In the genomic region with DNA sequence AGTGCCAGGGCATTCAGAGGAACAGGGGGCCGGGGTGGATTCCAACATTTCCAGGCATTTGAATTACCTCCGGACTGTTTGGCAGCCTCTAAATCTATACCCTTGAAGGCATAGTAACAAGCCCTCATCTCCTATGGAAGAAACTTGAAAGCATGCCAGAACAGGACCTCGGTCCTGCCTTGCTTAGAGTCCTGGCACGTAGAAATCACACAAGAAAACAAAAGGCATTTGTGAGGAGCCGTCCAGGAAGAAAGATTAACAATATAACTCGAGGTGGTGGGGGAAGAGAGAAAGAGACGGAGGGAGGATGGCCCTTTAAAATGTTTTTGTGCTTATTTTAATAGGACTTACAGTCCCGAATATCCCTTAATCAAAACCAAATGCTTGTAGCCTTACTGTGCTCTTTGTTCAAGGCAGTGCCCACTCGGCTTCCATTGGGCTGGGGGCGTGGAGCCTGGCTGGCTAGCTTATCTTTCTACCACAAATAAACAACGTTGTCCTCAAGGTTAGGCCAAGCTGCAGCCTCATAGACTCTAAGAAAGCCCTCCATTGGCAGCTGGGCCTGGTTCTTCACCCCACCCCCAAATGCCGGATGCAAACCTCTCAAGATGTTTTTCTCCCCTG, we compare ENCODE assay signal across 10 mouse cellular contexts.
DNase-seq lines count a peak whose midpoint lies in the region; ATAC-seq and TF ChIP-seq lines count a peak whose summit lies in the region.
"Had no signal": no experiment of that assay in that cellular context is flagged by ENCODE, and none has a peak within 500 bp of the region (broad histone marks: within the 10 kb centered on the region; RNA-seq: fewer than 3 reads in every experiment).

No protein-coding gene starts in this region.

- H3K27me3 ChIP-seq in neural tube, embryonic 11.5 days (ENCODE audit: control insufficient read depth, insufficient read depth, low read length) = no peaks in the 10 kb centered on the region
- H3K27me3 ChIP-seq in forebrain, embryonic 10.5 days (ENCODE audit: poor library complexity, severe bottlenecking) = no peaks in the 10 kb centered on the region
- no peaks in the 10 kb centered on the region for H3K27me3 ChIP-seq in limb, embryonic 11.5 days (ENCODE audit: control insufficient read depth, insufficient read depth, low read length)
- no peaks in the 10 kb centered on the region for H3K27me3 ChIP-seq in stomach, postnatal 0 days (ENCODE audit: control insufficient read depth, insufficient read depth, low read length)

- 38% methylated on average over 12 of the region's 12 CpGs for WGBS in neural tube, embryonic 11.5 days
- 50% methylated on average over 12 of the region's 12 CpGs for WGBS in forebrain, embryonic 10.5 days
- 33% methylated on average over 12 of the region's 12 CpGs for WGBS in limb, embryonic 11.5 days
- WGBS in stomach, postnatal 0 days = 27% methylated on average over 12 of the region's 12 CpGs

- H3K27ac ChIP-seq in neural tube, embryonic 11.5 days (ENCODE audit: low read depth, low read length) = no peak overlapping the region
- H3K27ac ChIP-seq in forebrain, embryonic 10.5 days = peak overlapping the region; percentile 77
- H3K27ac ChIP-seq in limb, embryonic 11.5 days (replicated peaks; ENCODE audit: low read depth, low read length) = 0 out of 2 replicates have a peak overlapping the region, but pooled peaks have one; percentile 54
- H3K27ac ChIP-seq in stomach, postnatal 0 days (replicated peaks) = no peak overlapping the region

- peak; percentile 41 for DNase-seq in neural tube, embryonic 11.5 days (ENCODE audit: low spot score)
- DNase-seq in neural tube, embryonic 10.5 days (ENCODE audit: extremely low spot score, low spot score) = no peak
- no peak for DNase-seq in forebrain, embryonic 10.5 days (ENCODE audit: extremely low spot score, low spot score)
- DNase-seq in limb, embryonic 11.5 days (ENCODE audit: low spot score) = peak; percentile 50
- no peak for DNase-seq in stomach, postnatal 0 days (ENCODE audit: low spot score)
- DNase-seq in gastrocnemius, postnatal 14 days = no peak
- DNase-seq in right cerebral cortex, postnatal 25 days = no peak
- no peak for DNase-seq in cerebellum, postnatal 36 days
- DNase-seq: layer of hippocampus, postnatal 36 days; thymus, postnatal 14 days had no signal

- intact Hi-C loops in gastrocnemius, postnatal 14 days (cut with DNase I; ENCODE audit: low total_unique reads) = no loop called here

- no peaks in the 10 kb centered on the region for H3K4me1 ChIP-seq in neural tube, embryonic 11.5 days (ENCODE audit: control insufficient read depth, insufficient read depth, low read length)
- peaks cover 37% of the 10 kb centered on the region for H3K4me1 ChIP-seq in forebrain, embryonic 10.5 days
- 0 out of 2 replicates have a peak, but pooled peaks cover 3% of the 10 kb centered on the region for H3K4me1 ChIP-seq in limb, embryonic 11.5 days (ENCODE audit: control insufficient read depth, insufficient read depth, low read length)
- H3K4me1 ChIP-seq in stomach, postnatal 0 days (replicated peaks; ENCODE audit: control insufficient read depth, insufficient read depth) = peaks cover 6% of the 10 kb centered on the region; the same call in 1 of the 2 replicates

- no peak for TF ChIP-seq CTCF in stomach, postnatal 0 days (IDR thresholded peaks at IDR 0.05; ENCODE audit: low read depth)

- no peak overlapping the region for H3K4me2 ChIP-seq in neural tube, embryonic 11.5 days (ENCODE audit: low read depth)
- no peak overlapping the region for H3K4me2 ChIP-seq in limb, embryonic 11.5 days (ENCODE audit: low read depth, severe bottlenecking)
- H3K4me2 ChIP-seq in stomach, postnatal 0 days (replicated peaks; ENCODE audit: low read depth) = peak overlapping the region; percentile 11; the same call in 1 of the 2 replicates

- H3K4me3 ChIP-seq in neural tube, embryonic 11.5 days (ENCODE audit: low read depth, low read length) = no peak overlapping the region
- no peak overlapping the region for H3K4me3 ChIP-seq in forebrain, embryonic 10.5 days
- no peak overlapping the region for H3K4me3 ChIP-seq in limb, embryonic 11.5 days (ENCODE audit: low read depth, low read length)
- no peak overlapping the region for H3K4me3 ChIP-seq in stomach, postnatal 0 days (ENCODE audit: low read depth, low read length)

- H3K9ac ChIP-seq in neural tube, embryonic 11.5 days (ENCODE audit: low read length) = no peak overlapping the region
- no peak overlapping the region for H3K9ac ChIP-seq in limb, embryonic 11.5 days (ENCODE audit: low read length)
- H3K9ac ChIP-seq in stomach, postnatal 0 days (ENCODE audit: low read length) = no peak overlapping the region

- TF ChIP-seq EP300 in stomach, postnatal 0 days (optimal IDR thresholded peaks at IDR 0.05) = no peak

- peak; percentile 75 for ATAC-seq in neural tube, embryonic 11.5 days (ENCODE audit: insufficient read depth, low FRiP score, low TSS enrichment)
- ATAC-seq in limb, embryonic 11.5 days (ENCODE audit: insufficient number of reproducible peaks, low FRiP score, low TSS enrichment, low read depth) = 0 out of 2 replicates have a peak, but pooled peaks have one; percentile 67
- ATAC-seq in stomach, postnatal 0 days (ENCODE audit: low FRiP score, low TSS enrichment) = no peak

- no peaks in the 10 kb centered on the region for H3K36me3 ChIP-seq in neural tube, embryonic 11.5 days (ENCODE audit: control insufficient read depth, insufficient read depth, low read length)
- no peaks in the 10 kb centered on the region for H3K36me3 ChIP-seq in forebrain, embryonic 10.5 days (replicated peaks)
- H3K36me3 ChIP-seq in limb, embryonic 11.5 days (ENCODE audit: control insufficient read depth, insufficient read depth, low read length) = no peaks in the 10 kb centered on the region
- H3K36me3 ChIP-seq in stomach, postnatal 0 days (ENCODE audit: control insufficient read depth, insufficient read depth, low read length) = no peaks in the 10 kb centered on the region

- no peaks in the 10 kb centered on the region for H3K9me3 ChIP-seq in neural tube, embryonic 11.5 days (ENCODE audit: control insufficient read depth, low read length)
- H3K9me3 ChIP-seq in forebrain, embryonic 10.5 days = no peaks in the 10 kb centered on the region
- no peaks in the 10 kb centered on the region for H3K9me3 ChIP-seq in limb, embryonic 11.5 days (ENCODE audit: control insufficient read depth, low read length)
- H3K9me3 ChIP-seq in stomach, postnatal 0 days (ENCODE audit: control insufficient read depth, low read length) = no peaks in the 10 kb centered on the region

Comparison
In these comparisons a context has a peak if more than half of its experiments do, and no peak if none do; other contexts are left out.
1. DNase-seq: peak in neural tube, embryonic 11.5 days (single experiment) and limb, embryonic 11.5 days (single experiment); none in neural tube, embryonic 10.5 days (single experiment), forebrain, embryonic 10.5 days (single experiment), stomach, postnatal 0 days (single experiment), gastrocnemius, postnatal 14 days (single experiment), right cerebral cortex, postnatal 25 days (single experiment) and cerebellum, postnatal 36 days (0 of 2).
2. H3K27ac ChIP-seq: peak in forebrain, embryonic 10.5 days (single experiment) and limb, embryonic 11.5 days (single experiment); none in neural tube, embryonic 11.5 days (single experiment) and stomach, postnatal 0 days (single experiment).